Comparison of ENCODE assay signal across 12 mouse cellular contexts in the genomic region with DNA sequence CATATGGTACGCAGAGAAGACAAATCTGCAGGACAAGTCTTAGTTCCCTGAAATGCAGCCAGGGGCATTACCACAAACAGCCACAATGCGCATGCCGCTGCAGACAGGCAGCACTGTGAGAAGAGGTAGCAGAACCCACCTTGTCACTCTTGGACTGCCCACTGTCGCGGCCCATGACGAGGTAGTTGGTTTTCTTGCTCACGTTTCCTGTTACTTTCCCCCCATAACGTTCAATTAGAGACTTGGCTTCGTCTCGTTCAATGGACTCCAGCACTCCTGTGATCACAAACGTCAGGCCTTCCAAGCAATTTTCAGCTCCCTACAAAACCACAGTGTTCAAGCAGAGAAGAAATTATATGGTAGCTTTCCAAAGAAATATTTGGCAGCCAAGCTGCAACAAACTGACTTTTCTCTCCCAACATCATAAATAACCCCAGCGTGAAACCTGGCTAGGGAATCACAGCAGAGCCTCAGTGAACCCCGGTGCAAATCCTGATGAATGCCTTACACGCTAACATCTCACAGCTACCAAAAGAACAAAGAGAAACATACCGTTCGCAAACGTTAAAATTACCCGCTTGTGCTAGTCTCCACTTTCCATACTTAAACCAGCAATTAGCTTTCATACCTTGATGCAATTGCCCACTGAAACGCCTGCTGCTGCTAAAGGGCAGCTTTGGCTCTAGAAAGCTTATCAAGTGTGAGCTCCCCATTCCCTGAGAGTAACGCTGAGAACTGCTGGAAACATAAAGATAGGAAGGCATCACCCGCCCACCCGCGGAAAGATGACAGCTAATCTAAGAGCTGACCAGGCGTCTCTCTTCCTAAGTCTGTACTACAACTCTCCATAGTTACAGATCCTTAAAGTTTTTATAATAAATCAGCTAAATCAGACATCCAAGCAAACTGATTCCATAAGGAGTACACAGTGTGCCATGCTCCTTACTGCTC. TPM values are rescaled to one million over a fixed set of nuclear protein-coding genes. Genes with fewer than 3 reads are reported as not detected.
A peak's percentile ranks its signal among the peaks of the same experiment; 100 is the strongest.
DNase-seq lines count a peak whose midpoint lies in the region; ATAC-seq lines count a peak whose summit lies in the region.
"Had no signal": no experiment of that assay in that cellular context is flagged by ENCODE, and none has a peak within 500 bp of the region (broad histone marks: within the 10 kb centered on the region; RNA-seq: fewer than 3 reads in every experiment).

No protein-coding gene starts in this region.

- H3K4me3 ChIP-seq in midbrain, embryonic 16.5 days (ENCODE audit: low read depth, low read length), result no peak overlapping the region
- H3K4me3 ChIP-seq: limb, embryonic 13.5 days had no signal

- 88% methylated on average over 24 of the region's 24 CpGs for WGBS in midbrain, embryonic 16.5 days

- H3K9ac ChIP-seq in midbrain, embryonic 16.5 days (ENCODE audit: low read depth, low read length), result no peak overlapping the region
- H3K9ac ChIP-seq: limb, embryonic 13.5 days had no signal

- no peak overlapping the region for H3K4me2 ChIP-seq in midbrain, embryonic 16.5 days (ENCODE audit: low read length)
- H3K4me2 ChIP-seq: limb, embryonic 13.5 days had no signal

- no peaks in the 10 kb centered on the region for H3K4me1 ChIP-seq in midbrain, embryonic 16.5 days (ENCODE audit: control insufficient read depth, insufficient read depth, low read length)
- H3K4me1 ChIP-seq: limb, embryonic 13.5 days had no signal

- no peak overlapping the region for H3K27ac ChIP-seq in midbrain, embryonic 16.5 days (ENCODE audit: low read length)
- H3K27ac ChIP-seq: limb, embryonic 13.5 days had no signal

- no peaks in the 10 kb centered on the region for H3K27me3 ChIP-seq in midbrain, embryonic 16.5 days (ENCODE audit: control insufficient read depth, insufficient read depth, low read depth, low read length)
- H3K27me3 ChIP-seq: limb, embryonic 13.5 days had no signal

- H3K36me3 ChIP-seq in midbrain, embryonic 16.5 days (ENCODE audit: control insufficient read depth, insufficient read depth, low read length), result peaks cover 17% of the 10 kb centered on the region

- no peaks in the 10 kb centered on the region for H3K9me3 ChIP-seq in midbrain, embryonic 16.5 days (replicated peaks; ENCODE audit: control insufficient read depth, low read length, poor library complexity, severe bottlenecking)
- H3K9me3 ChIP-seq: limb, embryonic 13.5 days had no signal

- peak; percentile 65; the same call in 1 of the 2 replicates for ATAC-seq in megakaryocyte progenitor cell, adult 5-6 weeks (replicated peaks; ENCODE audit: poor library complexity)
- no peak for ATAC-seq in midbrain, embryonic 16.5 days
- ATAC-seq: inflammation-experienced regulatory T-cells, adult 6 months had no signal

- DNase-seq in layer of hippocampus, adult 18-20 months (ENCODE audit: low spot score in 2 of 2), result peak; percentile 12 to 25
- no peak for DNase-seq in layer of hippocampus, adult 9-10 months (ENCODE audit: low spot score)
- peak; percentile 27 for DNase-seq in c-Kit-positive CD71-positive TER-119-negative erythroid progenitor cells, embryonic 14.5 days (ENCODE audit: low read depth)
- peak; percentile 80 for DNase-seq in cerebellum, adult 9-11 months
- DNase-seq in frontal cortex, postnatal 10 days (ENCODE audit: low spot score in 2 of 2), result no peak
- DNase-seq: gastrocnemius, postnatal 10 days; kidney, postnatal 25 days; thymus, postnatal 14 days had no signal

RNA-seq across cellular contexts. Expression of gene Rfc1, which starts 47.4 kb away (rescaled TPM):
- 10 to 100 TPM; 28.0 to 30.8 TPM for total RNA-seq in layer of hippocampus, adult 18-20 months (2021)
- total RNA-seq in megakaryocyte progenitor cell, adult 5-6 weeks (2015), result 64.9 and 65.7 TPM in 2 replicates
- 88.2 and 140 TPM in 2 replicates for total RNA-seq in megakaryocyte progenitor cell, adult 5-6 weeks (2017)
- 26.5 and 29.2 TPM in 2 replicates for polyA plus RNA-seq in midbrain, embryonic 16.5 days (2015; fragmentation: Nextera tagmentation; extraction: Ambion mirVana)

Comparison
In these comparisons a context has a peak if more than half of its experiments do, and no peak if none do; other contexts are left out.
1. DNase-seq: peak in layer of hippocampus, adult 18-20 months (2 of 2), c-Kit-positive CD71-positive TER-119-negative erythroid progenitor cells, embryonic 14.5 days (single experiment) and cerebellum, adult 9-11 months (single experiment); none in layer of hippocampus, adult 9-10 months (single experiment) and frontal cortex, postnatal 10 days (0 of 2).